Mouse (Mus musculus) heart, embryonic 11.5 days (tissue): ENCODE results near the gene Nkx2-3. TPM values are rescaled to one million over a fixed set of nuclear protein-coding genes. Genes with fewer than 3 reads are reported as not detected.

Experiments used
- ATAC-seq: fragments of 200-750 bp; cut with Nextera tagmentation; replicated peaks from 2 replicates; pipeline ENCODE4 v1.8.0; 2017; ENCODE audit warnings: moderate library complexity; ENCODE audit not compliant: insufficient number of reproducible peaks, low FRiP score, low TSS enrichment
- H3K27ac ChIP-seq: fragments of 300-500 bp; sonication (generic); 2 replicates; pipeline ENCODE4 v1.5.1; 2014; ENCODE audit warnings: mild to moderate bottlenecking, low read depth, low read length
- H3K27me3 ChIP-seq: fragments of 300-500 bp; sonication (generic); 2 replicates; pipeline ENCODE4 v1.6.1; 2014; ENCODE audit warnings: mild to moderate bottlenecking, low read length, mixed read lengths; ENCODE audit not compliant: control insufficient read depth, insufficient read depth
- H3K36me3 ChIP-seq: fragments of 300-500 bp; sonication (generic); 2 replicates; pipeline ENCODE4 v1.6.1; 2014; ENCODE audit warnings: mild to moderate bottlenecking, low read length, moderate library complexity, mixed read lengths; ENCODE audit not compliant: control insufficient read depth, insufficient read depth
- H3K4me1 ChIP-seq: fragments of 300-500 bp; sonication (generic); 2 replicates; pipeline ENCODE4 v1.6.1; 2014; ENCODE audit warnings: low read length; ENCODE audit not compliant: control insufficient read depth, insufficient read depth
- H3K4me2 ChIP-seq: fragments of 300-500 bp; sonication (generic); 2 replicates; pipeline ENCODE4 v1.6.1; 2014; ENCODE audit warnings: mild to moderate bottlenecking, moderate library complexity
- H3K4me3 ChIP-seq: fragments of 300-500 bp; sonication (generic); 2 replicates; pipeline ENCODE4 v1.5.1; 2014; ENCODE audit warnings: low read depth, low read length
- H3K9ac ChIP-seq: fragments of 300-500 bp; sonication (generic); 2 replicates; pipeline ENCODE4 v1.6.1; 2014; ENCODE audit warnings: mild to moderate bottlenecking, low read depth, low read length, moderate library complexity
- H3K9me3 ChIP-seq: fragments of 300-500 bp; sonication (generic); replicated peaks from 2 replicates; pipeline ENCODE4 v1.6.1; 2016; ENCODE audit warnings: low read length; ENCODE audit not compliant: control insufficient read depth
- WGBS: fragments of 180-500 bp; shearing (Covaris S2); extraction: QIAGEN DNeasy Blood & Tissue Kit; methylation state at CpG from one replicate; pipeline ENCODE4 v1.1.7; 2014; ENCODE audit not compliant: insufficient replicate concordance; 5-methylcytosine and 5-hydroxymethylcytosine counted together
- polyA plus RNA-seq: library from polyadenylated mRNA; unstranded; fragments of >200 nt; fragmentation: Nextera tagmentation; extraction: Ambion mirVana; gene quantifications from 2 replicates; pipeline ENCODE4 v1.2.1, GENCODE M21; 2014

Gene Nkx2-3
- polyA plus RNA-seq, 1 experiment from 2014 or later: not detected

GRCm38 (mm10) chr19:43601996-43602590 is 10.0 kb upstream of the Nkx2-3 start:
- Histone ChIP-seq H3K36me3 (no peaks in the 10 kb centered on the region), H3K27ac (no peak overlapping the region), H3K4me1 (peaks cover 3% of the 10 kb centered on the region; the same call in 1 of the 2 replicates), H3K27me3 (peaks cover 98% of the 10 kb centered on the region), H3K4me2 (no peak overlapping the region), H3K4me3 (no peak overlapping the region), H3K9ac (no peak overlapping the region), H3K9me3 (no peaks in the 10 kb centered on the region)
- 3% methylated on average over 12 of the region's 12 CpGs for WGBS
- no peak for ATAC-seq

DNA sequence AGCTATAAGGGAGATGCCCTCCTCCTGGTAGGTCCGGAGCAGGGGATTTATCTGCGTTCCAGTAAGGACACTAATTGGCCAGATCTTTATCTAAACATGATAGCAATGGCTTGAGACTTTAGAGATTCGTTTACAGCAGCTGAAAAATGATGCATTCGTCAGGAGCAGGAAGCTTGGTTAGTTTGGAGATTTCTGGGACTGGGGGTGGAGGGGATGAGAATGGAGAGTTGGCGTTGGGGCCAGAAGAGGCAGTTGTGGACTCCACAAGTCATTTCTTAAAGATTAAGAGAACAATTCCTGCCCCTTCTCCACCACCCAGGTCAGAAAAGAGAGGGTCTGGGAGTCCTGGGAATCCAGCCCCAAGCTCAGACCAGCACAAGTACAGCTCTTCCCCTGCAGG is 8.6 kb upstream of the Nkx2-3 start:
- Histone ChIP-seq H3K27me3 (peaks cover 92% of the 10 kb centered on the region), H3K36me3 (no peaks in the 10 kb centered on the region), H3K27ac (no peak overlapping the region), H3K4me3 (no peak overlapping the region), H3K9ac (no peak overlapping the region), H3K4me2 (no peak overlapping the region), H3K4me1 (peaks cover 3% of the 10 kb centered on the region; the same call in 1 of the 2 replicates), H3K9me3 (no peaks in the 10 kb centered on the region)
- 4% methylated on average over 5 of the region's 5 CpGs for WGBS
- ATAC-seq: no peak

- Histone ChIP-seq H3K4me1 (peaks cover 2% of the 10 kb centered on the region; the same call in 1 of the 2 replicates), H3K36me3 (no peaks in the 10 kb centered on the region), H3K27ac (no peak overlapping the region), H3K9ac (no peak overlapping the region), H3K4me3 (no peak overlapping the region), H3K4me2 (no peak overlapping the region), H3K27me3 (peaks cover 90% of the 10 kb centered on the region), H3K9me3 (no peaks in the 10 kb centered on the region)
- WGBS: 14% methylated on average over 7 of the region's 7 CpGs
- no peak for ATAC-seq
Measured at GRCm38 (mm10) chr19:43604492-43605120, 7.5 kb upstream of the Nkx2-3 start.

- H3K27me3 ChIP-seq: peaks cover 90% of the 10 kb centered on the region
- no peak overlapping the region for H3K27ac ChIP-seq
- H3K36me3 ChIP-seq: no peaks in the 10 kb centered on the region
- no peak overlapping the region for H3K4me3 ChIP-seq
- 4% methylated on average over 17 of the region's 17 CpGs for WGBS
- no peak for ATAC-seq
- no peak overlapping the region for H3K4me2 ChIP-seq
- no peaks in the 10 kb centered on the region for H3K9me3 ChIP-seq
- peaks cover 3% of the 10 kb centered on the region; the same call in 1 of the 2 replicates for H3K4me1 ChIP-seq
- no peak overlapping the region for H3K9ac ChIP-seq
Measured at GRCm38 (mm10) chr19:43605666-43606551, 6.2 kb upstream of the Nkx2-3 start.

DNA sequence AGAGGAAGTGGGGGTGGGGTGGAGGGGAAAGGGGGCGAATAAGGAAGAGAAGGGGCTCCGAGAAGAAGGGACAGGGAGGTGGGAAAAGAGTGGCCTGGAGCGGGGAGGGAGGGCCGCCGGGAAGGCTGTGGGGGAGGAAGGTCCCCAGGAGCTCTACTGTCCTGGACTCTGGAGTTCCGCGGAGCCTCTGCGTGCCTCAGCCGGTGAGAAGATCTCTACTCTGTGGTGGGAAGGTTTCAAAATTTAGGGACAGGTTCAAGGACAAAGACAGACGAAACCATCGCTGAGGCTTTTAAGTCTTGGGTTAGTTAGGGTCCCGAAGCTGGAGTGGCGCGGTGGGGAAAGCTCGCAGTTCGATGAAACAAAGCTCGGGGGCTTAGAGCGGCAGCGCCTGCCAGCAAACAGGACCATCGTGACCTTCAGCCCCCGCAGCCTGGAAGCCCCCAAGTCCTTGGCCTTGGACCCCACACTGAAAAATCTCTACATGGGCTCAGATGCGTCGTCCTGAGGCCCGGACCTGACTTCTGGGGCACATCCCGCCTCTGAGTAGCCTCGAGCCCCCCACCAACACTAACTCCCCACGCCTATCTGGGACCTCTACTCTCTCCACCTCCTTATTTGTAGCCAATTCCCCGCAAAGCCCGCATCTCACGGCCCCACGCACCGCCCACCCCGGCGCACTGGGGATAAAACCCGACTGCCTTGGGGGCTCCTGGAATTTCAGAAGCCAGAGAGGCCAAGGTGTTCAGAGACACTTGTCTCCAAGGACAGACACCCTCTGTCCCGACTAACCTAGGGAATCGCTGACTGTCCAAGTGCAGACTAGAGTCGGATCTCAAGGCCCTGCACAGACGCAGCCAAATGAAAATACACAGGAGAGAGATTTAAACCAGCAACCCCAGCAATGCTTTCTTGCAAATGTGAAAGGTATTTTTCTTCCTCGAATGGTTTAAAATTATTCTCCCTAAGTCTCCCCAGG is 5.3 kb upstream of the Nkx2-3 start:
- no peak overlapping the region for H3K4me3 ChIP-seq
- ATAC-seq: no peak
- WGBS: under 1% methylated on average over 39 of the region's 40 CpGs
- H3K27ac ChIP-seq: no peak overlapping the region
- H3K27me3 ChIP-seq: peaks cover 88% of the 10 kb centered on the region
- H3K9me3 ChIP-seq: no peaks in the 10 kb centered on the region
- no peaks in the 10 kb centered on the region for H3K36me3 ChIP-seq
- H3K4me2 ChIP-seq: no peak overlapping the region
- peaks cover 3% of the 10 kb centered on the region; the same call in 1 of the 2 replicates for H3K4me1 ChIP-seq
- H3K9ac ChIP-seq: no peak overlapping the region

DNA sequence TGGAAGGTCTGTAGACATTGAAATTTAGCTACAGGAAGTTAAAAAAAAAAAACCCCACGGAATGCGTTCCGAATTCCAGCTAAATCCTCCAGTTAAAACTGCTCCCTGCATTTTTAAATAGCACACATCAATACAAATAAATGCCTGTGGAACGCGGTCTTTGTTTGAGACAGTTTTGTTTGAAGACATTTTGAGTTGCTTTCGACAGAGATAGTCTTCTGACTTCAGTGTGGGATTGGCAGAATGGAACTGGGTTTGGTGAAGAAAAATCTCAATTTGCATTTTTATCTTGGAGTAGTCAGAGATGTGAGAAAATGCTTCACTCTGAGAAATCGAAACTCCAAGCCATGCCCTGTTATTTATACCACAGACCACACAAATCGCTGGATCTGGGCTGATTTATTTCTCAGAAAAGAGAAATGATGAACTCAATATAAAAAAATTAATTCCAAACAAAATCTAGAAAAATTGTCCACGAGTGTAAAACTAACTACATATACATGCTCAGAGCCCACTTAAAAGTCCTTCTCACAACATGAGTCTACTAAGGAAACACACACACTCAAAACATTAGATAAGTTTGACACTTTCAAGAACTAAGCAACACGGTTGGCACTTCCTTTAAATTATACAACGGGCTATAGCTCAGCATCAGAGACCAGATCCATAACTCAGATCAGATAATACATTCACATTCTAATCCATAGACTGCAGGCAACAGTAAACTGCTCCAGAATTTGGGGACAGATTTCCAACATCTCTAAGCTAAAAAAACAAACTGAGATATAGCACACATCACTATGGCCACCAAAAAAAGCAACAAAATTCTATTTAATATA is 4.1 kb upstream of the Nkx2-3 start:
- H3K4me3 ChIP-seq: no peak overlapping the region
- peaks cover 10% of the 10 kb centered on the region for H3K4me1 ChIP-seq
- no peak overlapping the region for H3K9ac ChIP-seq
- no peak overlapping the region for H3K4me2 ChIP-seq
- WGBS: 1% methylated on average over 11 of the region's 11 CpGs
- no peaks in the 10 kb centered on the region for H3K36me3 ChIP-seq
- ATAC-seq: no peak
- no peak overlapping the region for H3K27ac ChIP-seq
- peaks cover 88% of the 10 kb centered on the region for H3K27me3 ChIP-seq
- H3K9me3 ChIP-seq: no peaks in the 10 kb centered on the region

GRCm38 (mm10) chr19:43608711-43609457 is 3.2 kb upstream of the Nkx2-3 start:
- Histone ChIP-seq H3K4me2 (no peak overlapping the region), H3K36me3 (no peaks in the 10 kb centered on the region), H3K27me3 (peaks cover 87% of the 10 kb centered on the region), H3K9me3 (no peaks in the 10 kb centered on the region), H3K9ac (no peak overlapping the region), H3K27ac (no peak overlapping the region), H3K4me1 (peaks cover 10% of the 10 kb centered on the region), H3K4me3 (no peak overlapping the region)
- 11% methylated on average over 8 of the region's 8 CpGs for WGBS
- ATAC-seq: no peak
